In the genomic region with DNA sequence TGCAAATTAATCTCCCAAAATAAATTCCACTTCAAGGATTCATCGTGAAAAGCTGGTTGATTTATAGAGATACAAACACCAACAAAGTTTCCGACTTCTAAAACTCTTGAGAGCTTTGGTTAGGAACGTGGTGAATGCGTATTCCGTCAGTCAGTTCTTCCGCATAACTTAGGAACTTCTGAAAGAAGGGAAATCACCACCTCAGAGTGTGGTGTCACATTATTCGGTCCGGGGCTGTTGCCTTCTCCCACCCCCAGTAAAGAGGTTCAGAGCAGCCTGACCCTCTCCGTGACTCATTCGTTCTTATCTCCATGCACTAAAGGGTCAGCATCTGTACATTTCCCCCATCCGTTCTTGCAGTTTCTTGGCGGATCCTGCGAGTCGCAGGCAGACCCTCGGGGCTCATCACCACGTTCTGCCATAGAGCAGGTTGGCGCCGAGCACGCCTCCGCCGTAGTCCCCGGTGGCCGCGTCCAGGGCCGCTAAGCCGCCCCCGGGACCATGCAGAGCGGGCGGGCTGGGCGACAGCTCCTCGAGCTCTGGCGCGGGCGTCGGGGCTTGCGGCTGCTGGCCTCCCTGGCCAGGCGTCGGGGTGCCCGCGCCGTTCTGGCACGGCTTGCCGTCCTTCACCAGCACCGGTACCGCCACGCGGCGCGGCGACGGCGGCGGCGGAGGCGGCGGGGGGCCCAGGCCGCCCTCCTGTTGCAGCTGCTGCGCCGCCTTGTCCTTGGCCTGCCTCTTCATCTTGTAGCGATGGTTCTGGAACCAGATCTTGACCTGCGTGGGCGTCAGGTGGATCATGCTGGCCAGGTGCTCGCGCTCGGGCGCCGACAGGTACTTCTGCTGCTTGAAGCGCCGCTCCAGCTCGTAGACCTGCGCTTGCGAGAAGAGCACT, we compare ENCODE assay signal across 8 mouse cellular contexts. TPM values are rescaled to one million over a fixed set of nuclear protein-coding genes. Genes with fewer than 3 reads are reported as not detected.
DNase-seq lines count a peak whose midpoint lies in the region; ATAC-seq and TF ChIP-seq lines count a peak whose summit lies in the region.
"Had no signal": no experiment of that assay in that cellular context is flagged by ENCODE, and none has a peak within 500 bp of the region (broad histone marks: within the 10 kb centered on the region; RNA-seq: fewer than 3 reads in every experiment).

No protein-coding gene starts in this region.

- peaks cover 40% of the 10 kb centered on the region for H3K27me3 ChIP-seq in E14TG2a.4 (ENCODE audit: insufficient read depth, low read length)
- peaks cover 94% of the 10 kb centered on the region for H3K27me3 ChIP-seq in forebrain, embryonic 13.5 days
- H3K27me3 ChIP-seq in hindbrain, embryonic 15.5 days: peaks cover 75% of the 10 kb centered on the region
- peaks cover 68% of the 10 kb centered on the region for H3K27me3 ChIP-seq in liver, embryonic 11.5 days (replicated peaks; ENCODE audit: control insufficient read depth, insufficient read depth, low read length)

- peak; percentile 72 for DNase-seq in ZHBTc4 (ENCODE audit: low read depth, low spot score)
- peak; percentile 53 for DNase-seq in liver, embryonic 11.5 days (ENCODE audit: low spot score)
- DNase-seq in neural tube, embryonic 10.5 days (ENCODE audit: extremely low spot score, low spot score): peak; percentile 69
- DNase-seq in urinary bladder, postnatal 14 days (ENCODE audit: low spot score): peak; percentile 11

- no peaks in the 10 kb centered on the region for H3K36me3 ChIP-seq in E14TG2a.4 (ENCODE audit: insufficient read depth, low read length)
- no peaks in the 10 kb centered on the region for H3K36me3 ChIP-seq in forebrain, embryonic 13.5 days (ENCODE audit: poor library complexity, severe bottlenecking)
- H3K36me3 ChIP-seq in hindbrain, embryonic 15.5 days: no peaks in the 10 kb centered on the region
- no peaks in the 10 kb centered on the region for H3K36me3 ChIP-seq in liver, embryonic 11.5 days (ENCODE audit: control insufficient read depth, insufficient read depth, low read length)

- peak; percentile 43 for ATAC-seq in forebrain, embryonic 13.5 days
- ATAC-seq in hindbrain, embryonic 15.5 days (ENCODE audit: low FRiP score, low read depth): peak; percentile 42; the same call in 1 of the 2 replicates
- 0 out of 2 replicates have a peak, but pooled peaks have one; percentile 32 for ATAC-seq in liver, embryonic 11.5 days (replicated peaks; ENCODE audit: low FRiP score)

- no peak for TF ChIP-seq CTCF in E14TG2a.4 (conservative IDR thresholded peaks at IDR 0.05; ENCODE audit: low read length)

- no peaks in the 10 kb centered on the region for H3K9me3 ChIP-seq in E14TG2a.4 (ENCODE audit: low read length)
- H3K9me3 ChIP-seq in forebrain, embryonic 13.5 days (replicated peaks): no peaks in the 10 kb centered on the region
- H3K9me3 ChIP-seq in hindbrain, embryonic 15.5 days: no peaks in the 10 kb centered on the region
- H3K9me3 ChIP-seq in liver, embryonic 11.5 days (ENCODE audit: control insufficient read depth, low read length): no peaks in the 10 kb centered on the region

- peak overlapping the region; percentile 50 for H3K4me2 ChIP-seq in forebrain, embryonic 13.5 days
- peak overlapping the region; percentile 16 for H3K4me2 ChIP-seq in hindbrain, embryonic 15.5 days
- H3K4me2 ChIP-seq in liver, embryonic 11.5 days: peak overlapping the region; percentile 57; the same call in 1 of the 2 replicates

- H3K4me1 ChIP-seq in E14TG2a.4 (replicated peaks; ENCODE audit: low read depth, low read length): peaks cover 34% of the 10 kb centered on the region
- H3K4me1 ChIP-seq in forebrain, embryonic 13.5 days: peaks cover 14% of the 10 kb centered on the region
- H3K4me1 ChIP-seq in hindbrain, embryonic 15.5 days (replicated peaks): peaks cover 8% of the 10 kb centered on the region
- H3K4me1 ChIP-seq in liver, embryonic 11.5 days (replicated peaks; ENCODE audit: control insufficient read depth, insufficient read depth, low read length): peaks cover 12% of the 10 kb centered on the region

- no peak overlapping the region for H3K27ac ChIP-seq in forebrain, embryonic 13.5 days
- H3K27ac ChIP-seq in hindbrain, embryonic 15.5 days (replicated peaks): no peak overlapping the region
- H3K27ac ChIP-seq in liver, embryonic 11.5 days (ENCODE audit: low read depth, low read length): no peak overlapping the region
- H3K27ac ChIP-seq: liver, embryonic 14.5 days had no signal

- H3K9ac ChIP-seq in forebrain, embryonic 13.5 days: peak overlapping the region; percentile 13; the same call in 1 of the 2 replicates
- H3K9ac ChIP-seq in hindbrain, embryonic 15.5 days: no peak overlapping the region
- H3K9ac ChIP-seq in liver, embryonic 11.5 days (ENCODE audit: low read depth, low read length): no peak overlapping the region
- H3K9ac ChIP-seq: liver, embryonic 14.5 days had no signal

- WGBS in forebrain, embryonic 13.5 days: under 1% methylated on average over 72 of the region's 72 CpGs
- WGBS in hindbrain, embryonic 15.5 days: under 1% methylated on average over 72 of the region's 72 CpGs
- WGBS in liver, embryonic 11.5 days: under 1% methylated on average over 72 of the region's 72 CpGs

- peak overlapping the region; percentile 74 for H3K4me3 ChIP-seq in E14TG2a.4 (replicated peaks; ENCODE audit: low read length)
- H3K4me3 ChIP-seq in forebrain, embryonic 13.5 days: peak overlapping the region; percentile 26
- peak overlapping the region; percentile 23; the same call in 1 of the 2 replicates for H3K4me3 ChIP-seq in hindbrain, embryonic 15.5 days
- peak overlapping the region; percentile 29 for H3K4me3 ChIP-seq in liver, embryonic 11.5 days (ENCODE audit: low read depth, low read length)

RNA-seq across cellular contexts. Expression of a gene that starts 1.5 kb away (rescaled TPM):
- 0.10 and 0.46 TPM in 2 replicates for polyA plus RNA-seq in forebrain, embryonic 13.5 days (2015; fragmentation: Nextera tagmentation; extraction: Ambion mirVana)
- not detected in 2 replicates for polyA plus RNA-seq in hindbrain, embryonic 15.5 days (2015; fragmentation: Nextera tagmentation; extraction: Ambion mirVana)
- not detected in 2 replicates for polyA plus RNA-seq in liver, embryonic 11.5 days (2014; fragmentation: Nextera tagmentation; extraction: Ambion mirVana)
- polyA plus RNA-seq: liver, embryonic 14.5 days had no signal

Comparison
In these comparisons a context has a peak if more than half of its experiments do, and no peak if none do; other contexts are left out.
1. H3K4me3 ChIP-seq: peak in every context shown above with its lines; median percentile 74 in E14TG2a.4; 29 in liver, embryonic 11.5 days; 26 in forebrain, embryonic 13.5 days; 23 in hindbrain, embryonic 15.5 days.
2. DNase-seq: peak in every context shown above with its lines; median percentile 72 in ZHBTc4; 69 in neural tube, embryonic 10.5 days; 53 in liver, embryonic 11.5 days; 11 in urinary bladder, postnatal 14 days.